Mouse (Mus musculus) kidney, embryonic 16.5 days (tissue): ENCODE measurements around the gene Pdcd11. TPM values are rescaled to one million over a fixed set of nuclear protein-coding genes. Genes with fewer than 3 reads are reported as not detected.
A peak's percentile ranks its signal among the peaks of the same experiment; 100 is the strongest.

ENCODE experiments used
- ATAC-seq: fragments of 200-750 bp; cut with Nextera tagmentation; 2 replicates; pipeline ENCODE4 v1.8.0; 2017; ENCODE audit warnings: moderate TSS enrichment; ENCODE audit not compliant: low FRiP score, low TSS enrichment
- H3K27ac ChIP-seq: fragments of 300-500 bp; sonication (generic); 2 replicates; pipeline ENCODE4 v1.5.1; 2014; ENCODE audit warnings: low read length
- H3K27me3 ChIP-seq: fragments of 300-500 bp; sonication (generic); 2 replicates; pipeline ENCODE4 v1.6.1; 2014; ENCODE audit warnings: low read length, control low read depth, mixed read lengths; ENCODE audit not compliant: insufficient read depth
- H3K36me3 ChIP-seq: fragments of 300-500 bp; sonication (generic); 2 replicates; pipeline ENCODE4 v1.6.1; 2014; ENCODE audit warnings: low read length, control low read depth, mixed read lengths; ENCODE audit not compliant: insufficient read depth
- H3K4me1 ChIP-seq: fragments of 300-500 bp; sonication (generic); 2 replicates; pipeline ENCODE4 v1.6.1; 2014; ENCODE audit warnings: low read length, control low read depth, mixed read lengths; ENCODE audit not compliant: insufficient read depth
- H3K4me2 ChIP-seq: fragments of 300-500 bp; sonication (generic); replicated peaks from 2 replicates; pipeline ENCODE4 v1.6.1; 2014; ENCODE audit warnings: low read depth, low read length
- H3K4me3 ChIP-seq: fragments of 300-500 bp; sonication (generic); 2 replicates; pipeline ENCODE4 v1.5.1; 2014; ENCODE audit warnings: mild to moderate bottlenecking, low read length
- H3K9ac ChIP-seq: fragments of 300-500 bp; sonication (generic); replicated peaks from 2 replicates; pipeline ENCODE4 v1.6.1; 2014; ENCODE audit warnings: low read length
- H3K9me3 ChIP-seq: fragments of 300-500 bp; sonication (generic); 2 replicates; pipeline ENCODE4 v1.6.1; 2016; ENCODE audit warnings: low read length, control low read depth
- WGBS: fragments of 180-500 bp; shearing (Covaris S2); extraction: QIAGEN DNeasy Blood & Tissue Kit; methylation state at CpG from one replicate; pipeline ENCODE4 v1.1.7; 2014; 5-methylcytosine and 5-hydroxymethylcytosine counted together
- polyA plus RNA-seq: library from polyadenylated mRNA; unstranded; fragments of >200 nt; fragmentation: Nextera tagmentation; extraction: Ambion mirVana; gene quantifications from 2 replicates; pipeline ENCODE4 v1.2.1, GENCODE M21; 2015

Pdcd11 gene
- polyA plus RNA-seq, 1 experiment from 2014 or later = 9.3 TPM

DNA sequence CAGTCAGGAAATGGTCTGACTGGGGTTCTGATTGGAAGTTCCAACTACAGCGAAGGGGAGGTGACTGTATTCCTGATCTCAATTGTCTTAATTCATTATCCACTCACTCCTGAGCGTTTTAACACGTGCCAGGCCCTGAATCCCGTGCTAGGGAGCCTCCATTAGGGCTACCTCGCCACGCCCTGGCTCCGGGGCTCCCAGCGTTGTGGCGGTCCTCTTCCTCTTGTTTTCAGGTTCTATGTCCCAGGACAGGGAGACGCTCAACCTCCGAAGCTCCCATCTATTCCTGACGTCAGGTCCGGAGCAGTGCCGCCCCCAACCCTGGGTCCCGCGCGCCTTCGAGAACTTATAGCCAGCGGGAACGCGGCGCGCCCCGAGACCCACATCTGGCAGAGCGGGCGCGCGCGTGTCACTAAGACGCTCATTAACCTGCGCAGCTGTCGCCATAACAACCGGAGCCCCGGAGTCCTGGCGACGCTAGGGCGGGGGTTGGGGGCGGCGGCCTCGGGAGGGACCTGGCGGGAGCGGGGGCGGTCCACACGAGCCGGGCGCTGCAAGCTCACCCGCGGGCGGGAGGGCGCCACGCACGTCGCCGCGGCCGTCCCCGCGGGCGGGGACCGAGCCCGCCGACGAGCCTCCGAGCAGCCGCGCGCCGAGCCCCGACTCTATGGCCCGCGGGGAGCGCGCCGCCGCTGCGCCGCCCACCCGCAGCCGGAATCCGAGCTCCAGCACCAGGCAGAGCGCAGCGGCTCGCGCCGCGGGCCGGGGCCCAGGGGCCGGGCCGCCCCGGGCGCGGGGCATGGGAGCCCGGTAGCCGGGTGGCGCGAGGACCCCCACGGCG is 88.1 kb downstream of the Pdcd11 start, which contains the start of gene Neurl1a:
TSS of gene Neurl1a (plus strand) at position 390 of the 841 bp plus-strand sequence.
- H3K36me3 ChIP-seq = no peaks in the 10 kb centered on the region
- peak within 1 kb of the TSS; percentile 72 for H3K9ac ChIP-seq
- peak within 1 kb of the TSS; percentile 100 for H3K4me2 ChIP-seq
- H3K9me3 ChIP-seq = peaks cover 4% of the 10 kb centered on the region; the same call in 1 of the 2 replicates
- H3K4me1 ChIP-seq = peaks cover 11% of the 10 kb centered on the region; the same call in 1 of the 2 replicates
- H3K27ac ChIP-seq = no peak within 1 kb of the TSS
- ATAC-seq = peak; percentile 59
- under 1% methylated on average over 85 of the region's 98 CpGs for WGBS
- H3K4me3 ChIP-seq = peak within 1 kb of the TSS; percentile 70
- peaks cover 23% of the 10 kb centered on the region for H3K27me3 ChIP-seq

DNA sequence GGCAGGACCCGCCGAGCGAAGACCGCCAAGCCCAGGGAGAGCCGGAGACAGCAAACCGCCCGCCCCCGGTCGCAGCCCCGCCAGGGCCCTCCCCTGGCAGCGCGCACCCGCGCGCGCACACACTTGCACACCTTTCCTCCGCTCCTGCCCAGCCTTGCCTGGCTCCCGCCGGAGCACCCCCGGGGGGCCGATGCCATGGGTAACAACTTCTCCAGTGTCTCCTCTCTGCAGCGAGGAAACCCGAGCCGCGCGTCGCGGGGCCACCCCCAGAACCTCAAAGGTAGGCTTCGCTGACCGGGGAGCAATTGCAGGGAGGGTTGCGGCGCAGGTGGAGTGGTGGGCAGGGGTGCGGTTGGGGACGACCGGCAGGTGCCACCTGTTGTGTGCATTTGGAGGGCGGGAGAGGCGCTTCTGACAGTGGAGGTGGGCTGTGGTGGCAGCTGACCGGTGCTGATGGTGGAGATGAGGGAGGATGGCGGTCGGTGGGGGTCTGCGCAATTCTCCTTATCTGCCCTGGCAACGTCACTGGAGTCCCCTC is 88.8 kb downstream of the Pdcd11 start:
- peak overlapping the region; percentile 70 for H3K4me3 ChIP-seq
- H3K4me1 ChIP-seq = peaks cover 11% of the 10 kb centered on the region; the same call in 1 of the 2 replicates
- peaks cover 23% of the 10 kb centered on the region for H3K27me3 ChIP-seq
- peak; percentile 36 for ATAC-seq
- no peak overlapping the region for H3K27ac ChIP-seq
- H3K36me3 ChIP-seq = no peaks in the 10 kb centered on the region
- under 1% methylated on average over 41 of the region's 42 CpGs for WGBS
- H3K9ac ChIP-seq = peak overlapping the region; percentile 72
- H3K4me2 ChIP-seq = peak overlapping the region; percentile 100
- peaks cover 4% of the 10 kb centered on the region; the same call in 1 of the 2 replicates for H3K9me3 ChIP-seq

DNA sequence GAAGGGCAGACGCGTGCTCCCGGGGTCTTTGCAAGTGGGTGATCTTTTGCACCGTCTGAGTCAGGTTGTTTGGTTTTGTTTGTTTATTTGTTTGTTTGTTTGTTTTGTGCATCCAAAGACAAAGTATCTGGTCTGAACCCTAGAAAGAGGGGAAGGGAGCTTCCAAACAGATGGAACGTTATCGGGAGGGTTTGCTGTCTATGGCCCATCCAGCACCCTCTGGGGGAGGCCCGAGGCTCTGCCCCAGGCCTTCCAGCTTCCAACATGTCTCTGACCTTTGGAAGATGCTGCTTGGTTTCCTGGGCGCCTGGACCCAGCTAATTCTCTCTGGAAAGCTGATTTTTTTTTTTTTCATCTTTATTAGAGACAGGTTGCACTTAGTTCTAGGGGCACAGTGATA is 89.4 kb downstream of the Pdcd11 start:
- H3K36me3 ChIP-seq = no peaks in the 10 kb centered on the region
- H3K27ac ChIP-seq = no peak overlapping the region
- no peak overlapping the region for H3K9ac ChIP-seq
- 18% methylated on average over 8 of the region's 8 CpGs for WGBS
- H3K27me3 ChIP-seq = peaks cover 23% of the 10 kb centered on the region
- peaks cover 4% of the 10 kb centered on the region; the same call in 1 of the 2 replicates for H3K9me3 ChIP-seq
- peak overlapping the region; percentile 100; the same call in 1 of the 2 replicates for H3K4me2 ChIP-seq
- H3K4me1 ChIP-seq = peaks cover 11% of the 10 kb centered on the region; the same call in 1 of the 2 replicates
- H3K4me3 ChIP-seq = peak overlapping the region; percentile 70; the same call in 1 of the 2 replicates
- no peak for ATAC-seq

Other genes with a start within 250 kb of the Pdcd11 start
- gene Ina, start 76.1 kb upstream of the Pdcd11 start, polyA plus RNA-seq = 0.71 and 2.1 TPM in 2 replicates
- 77.5 and 89.4 TPM in 2 replicates for gene Nt5c2, start 75.6 kb upstream of the Pdcd11 start, polyA plus RNA-seq
- gene Pcgf6, start 39.9 kb upstream of the Pdcd11 start, polyA plus RNA-seq = 20.2 and 25.6 TPM in 2 replicates
- 4.3 and 4.5 TPM in 2 replicates for gene Taf5, start 23.0 kb upstream of the Pdcd11 start, polyA plus RNA-seq
- gene Usmg5, start 121 bp upstream of the Pdcd11 start, polyA plus RNA-seq = 1,146 and 1,154 TPM in 2 replicates
- 8.5 and 8.7 TPM in 2 replicates for gene Calhm2, start 47.5 kb downstream of the Pdcd11 start, polyA plus RNA-seq
- not detected in 2 replicates for gene Calhm1, start 53.5 kb downstream of the Pdcd11 start, polyA plus RNA-seq
- not detected in 2 replicates for gene Calhm3, start 67.0 kb downstream of the Pdcd11 start, polyA plus RNA-seq
- 5.5 and 6.0 TPM in 2 replicates for gene Neurl1a, start 88.1 kb downstream of the Pdcd11 start, polyA plus RNA-seq